Mouse (Mus musculus) activated CD4-positive, CD25-positive, alpha-beta regulatory T cell, adult 4 months (primary cell): ENCODE results near the gene Fam110a. TPM values are rescaled to one million over a fixed set of nuclear protein-coding genes. Genes with fewer than 3 reads are reported as not detected.

ENCODE experiments used
- ATAC-seq: one replicate; pipeline ENCODE4 v1.8.0; 2017
- polyA plus RNA-seq, 2 experiments: library from polyadenylated mRNA; unstranded; fragments of 100-300 nt; shearing (Covaris generic); gene quantifications; one replicate each; pipeline ENCODE4 v1.2.1; 2017

Fam110a gene
- polyA plus RNA-seq, 2 experiments from 2014 or later = 15.2 to 27.5 TPM

GRCm38 (mm10) chr2:151996229-151997189 lies 16.5 kb upstream of the Fam110a start, which contains the start of gene Slc52a3:
TSS of gene Slc52a3 (plus strand) at chr2:151996511.
- peak; percentile 93 for ATAC-seq

- ATAC-seq = peak; percentile 51
Measured at GRCm38 (mm10) chr2:151994350-151995122, 14.5 kb upstream of the Fam110a start.

GRCm38 (mm10) chr2:151991446-151991845 lies 11.4 kb upstream of the Fam110a start:
- ATAC-seq = no peak

- ATAC-seq = no peak
Measured at GRCm38 (mm10) chr2:151990985-151991394, 11.0 kb upstream of the Fam110a start.

GRCm38 (mm10) chr2:151988978-151989377 lies 9.0 kb upstream of the Fam110a start:
- no peak for ATAC-seq

GRCm38 (mm10) chr2:151986958-151987357 lies 6.9 kb upstream of the Fam110a start:
- no peak for ATAC-seq

GRCm38 (mm10) chr2:151985426-151986172 lies 5.6 kb upstream of the Fam110a start:
- ATAC-seq = no peak

GRCm38 (mm10) chr2:151984019-151984418 lies 4.0 kb upstream of the Fam110a start:
- ATAC-seq = no peak

- ATAC-seq = no peak
Measured at GRCm38 (mm10) chr2:151982476-151982875, 2.5 kb upstream of the Fam110a start.

- ATAC-seq = no peak
Measured at GRCm38 (mm10) chr2:151981268-151981667, 1.2 kb upstream of the Fam110a start.

- peak; percentile 17 for ATAC-seq
Measured at GRCm38 (mm10) chr2:151980355-151980693, 305 bp upstream of the Fam110a start.

GRCm38 (mm10) chr2:151978494-151978893 lies 1.5 kb downstream of the Fam110a start:
- ATAC-seq = no peak

GRCm38 (mm10) chr2:151977689-151978440 lies 2.2 kb downstream of the Fam110a start:
- ATAC-seq = peak; percentile 7

GRCm38 (mm10) chr2:151976067-151976466 lies 4.0 kb downstream of the Fam110a start:
- no peak for ATAC-seq

GRCm38 (mm10) chr2:151975295-151975694 lies 4.7 kb downstream of the Fam110a start:
- ATAC-seq = no peak

- peak; percentile 57 for ATAC-seq
Measured at GRCm38 (mm10) chr2:151973595-151974562, 6.1 kb downstream of the Fam110a start.

- peak; percentile 43 for ATAC-seq
Measured at GRCm38 (mm10) chr2:151972880-151973594, 7.0 kb downstream of the Fam110a start.

GRCm38 (mm10) chr2:151971748-151972147 lies 8.3 kb downstream of the Fam110a start:
- ATAC-seq = no peak

- peak; percentile 63 for ATAC-seq
Measured at GRCm38 (mm10) chr2:151970191-151971172, 9.5 kb downstream of the Fam110a start.
